Mouse (Mus musculus): Measurements from ENCODE around the gene Aph1a.

GRCm38 (mm10) chr3:95944742-95945141 is 51.0 kb downstream of the Aph1a start:
- no peak for TF ChIP-seq E2F4 (IDR thresholded peaks at IDR 0.05; ENCODE audit: insufficient read depth)
- TF ChIP-seq POLR2A (IDR thresholded peaks at IDR 0.05; ENCODE audit: insufficient read length, low read depth) = no peak
- TF ChIP-seq REST (IDR thresholded peaks at IDR 0.05; ENCODE audit: insufficient read depth, insufficient read length) = no peak
- no peak for TF ChIP-seq MAX (IDR thresholded peaks at IDR 0.05; ENCODE audit: low read depth)
- no peak for TF ChIP-seq USF1 (IDR thresholded peaks at IDR 0.05; ENCODE audit: low read depth)
